Mouse (Mus musculus): ENCODE results near the gene Nln.
A peak's percentile ranks its signal among the peaks of the same experiment; 100 is the strongest.

Gene Nln

DNA sequence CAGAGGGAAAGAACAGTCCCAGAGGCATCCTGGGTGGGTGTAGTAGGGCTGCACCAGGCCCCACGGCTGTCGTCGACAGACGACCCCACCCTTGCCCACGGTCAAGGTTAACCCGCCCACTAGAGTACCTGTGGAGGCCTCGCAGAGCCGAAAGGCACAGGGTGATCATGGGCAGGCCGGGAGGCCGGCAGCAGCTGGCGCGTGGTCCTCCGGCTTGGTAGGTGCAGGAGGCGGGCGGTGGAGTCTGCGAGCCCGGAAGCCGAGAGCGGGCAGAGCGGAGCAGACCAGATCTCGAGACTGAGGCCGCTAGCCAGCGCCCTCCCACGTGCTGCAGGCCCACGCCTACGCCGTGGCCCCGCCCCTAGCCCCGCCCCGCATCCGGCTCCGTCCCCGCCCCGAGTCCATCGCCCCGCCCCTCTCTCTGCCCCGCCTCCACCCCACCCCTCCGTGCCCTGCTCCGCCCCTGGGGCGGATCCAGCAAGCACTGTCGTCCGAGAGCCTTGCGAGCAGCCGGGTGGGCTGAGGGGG, at the start of gene Nln, which contains the start of gene Sgtb:
Gene Nln (minus strand): TSS at position 327 of the 528 bp plus-strand sequence.
Gene Sgtb (plus strand): TSS at position 454 of the 528 bp plus-strand sequence.
- DNase-seq (ENCODE audit: low spot score), result peak; percentile 86

DNA sequence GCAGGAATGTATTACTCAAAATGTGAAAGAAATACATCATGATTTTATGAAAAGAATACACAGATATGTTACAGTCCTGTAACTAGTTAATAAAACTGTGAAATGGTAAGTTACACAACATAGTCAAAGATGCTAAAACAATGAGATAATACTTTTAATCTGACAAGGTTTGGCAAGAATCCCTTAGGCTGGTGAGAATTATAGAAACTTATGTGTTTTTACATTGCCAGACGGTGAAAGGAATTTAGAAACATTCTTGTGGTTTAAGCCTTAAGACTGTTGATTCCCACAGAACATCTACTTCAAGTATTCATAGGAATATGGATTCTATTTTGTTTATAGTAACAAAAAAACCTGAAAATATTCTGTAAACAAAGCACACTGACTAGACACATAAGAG, 46.3 kb upstream of the Nln start:
- no peak for DNase-seq (ENCODE audit: low spot score)

DNA sequence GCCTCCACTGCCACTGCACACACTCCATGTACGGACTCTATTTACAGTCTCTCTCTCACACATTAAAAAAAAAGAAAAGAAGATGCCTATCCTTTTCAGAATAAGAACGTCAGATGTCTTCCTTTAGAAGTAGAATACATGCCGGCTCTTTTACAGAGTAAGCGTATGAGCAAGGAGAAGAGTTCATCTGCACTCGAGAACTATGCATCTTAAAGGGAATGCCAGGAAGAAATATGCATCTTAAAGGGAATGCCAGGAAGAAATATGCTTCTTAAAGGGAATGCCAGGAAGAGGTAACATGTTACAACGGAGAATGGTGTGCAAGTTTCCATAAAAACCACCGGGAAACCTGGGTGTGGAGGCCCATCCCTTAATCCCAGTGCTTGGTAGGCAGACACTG, 45.7 kb upstream of the Nln start:
- DNase-seq (ENCODE audit: low spot score), result no peak

GRCm38 (mm10) chr13:104154180-104154579, 44.8 kb upstream of the Nln start:
- DNase-seq (ENCODE audit: low spot score), result no peak

DNA sequence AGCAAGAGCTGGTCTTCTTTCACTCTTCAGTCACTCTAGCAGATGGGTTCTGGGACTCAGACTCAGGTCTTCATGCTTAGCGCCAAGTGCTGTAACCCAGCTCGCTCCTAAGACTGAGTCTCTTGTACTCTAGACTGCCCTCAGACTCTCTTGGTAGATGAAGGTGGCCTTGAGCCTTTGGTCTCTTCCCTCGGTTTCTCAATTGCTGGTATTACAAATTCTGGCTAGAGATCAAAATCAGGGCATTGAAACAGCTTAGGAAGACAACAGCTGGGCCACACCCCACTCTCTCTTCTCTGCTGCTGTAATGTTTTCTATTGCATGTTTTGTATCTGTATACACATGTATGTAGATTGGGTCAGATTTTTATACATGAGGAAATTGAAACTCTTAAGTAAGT, 36.2 kb upstream of the Nln start:
- no peak for DNase-seq (ENCODE audit: low spot score)

DNA sequence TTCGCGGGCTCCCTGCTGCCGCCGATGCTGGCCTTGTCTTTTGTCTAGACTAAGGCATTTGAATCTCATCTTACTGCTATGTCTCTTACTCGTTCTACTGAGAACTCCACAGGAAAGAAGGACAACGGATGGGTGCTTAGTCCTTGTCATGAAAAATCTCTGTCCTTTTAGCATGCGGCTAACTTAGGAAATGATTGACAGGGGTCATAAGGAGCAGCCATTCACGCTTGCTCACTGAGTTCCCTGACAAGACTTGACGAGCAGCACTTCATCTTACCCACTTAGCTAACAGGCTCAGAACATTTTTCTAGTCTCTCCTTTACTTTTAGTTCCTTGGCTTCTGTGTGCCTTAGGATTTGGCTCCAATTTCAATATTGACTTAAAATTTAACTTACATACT, 35.5 kb upstream of the Nln start:
- no peak for DNase-seq (ENCODE audit: low spot score)

DNA sequence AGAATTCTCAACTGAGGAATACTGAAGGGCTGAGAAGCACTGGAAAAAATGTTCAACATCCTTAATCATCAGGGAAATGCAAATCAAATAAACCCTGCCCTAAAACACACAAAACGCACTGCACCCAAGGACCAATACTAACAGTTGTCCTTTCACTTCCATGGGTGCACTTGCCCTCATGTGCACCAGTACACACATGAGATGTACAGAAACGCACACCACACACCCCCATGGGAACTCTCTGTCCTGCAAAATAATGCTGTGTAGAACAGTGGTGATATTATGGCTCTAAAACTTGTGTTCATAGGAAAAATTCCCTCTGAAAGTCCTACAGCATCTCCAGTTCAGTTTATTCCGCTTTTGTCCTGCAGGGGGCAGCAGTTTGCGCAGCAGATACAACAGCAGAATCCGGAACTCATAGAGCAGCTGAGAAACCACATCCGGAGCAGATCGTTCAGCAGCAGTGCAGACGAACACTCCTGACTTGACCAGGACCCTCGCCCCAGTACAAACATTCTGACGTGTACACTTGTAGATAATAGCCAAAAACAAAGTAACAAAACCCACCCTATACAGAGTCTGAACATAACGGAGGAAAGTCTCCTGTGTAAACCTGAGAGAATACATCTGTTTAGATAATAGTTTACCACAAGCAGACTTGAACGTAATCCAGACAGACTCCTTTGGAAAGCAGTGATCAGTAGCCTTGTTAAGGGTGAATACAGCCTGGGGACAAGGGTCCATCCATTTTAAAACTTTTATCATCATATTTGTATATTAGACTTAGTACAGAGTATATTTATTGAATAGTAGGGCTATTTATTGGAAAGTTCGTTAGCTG, 30.2 kb upstream of the Nln start:
- peak; percentile 66 for DNase-seq (ENCODE audit: low spot score)

- DNase-seq (ENCODE audit: low spot score), result no peak
These were observed 25.2 kb upstream of the Nln start for GRCm38 (mm10) chr13:104134510-104135085.

DNA sequence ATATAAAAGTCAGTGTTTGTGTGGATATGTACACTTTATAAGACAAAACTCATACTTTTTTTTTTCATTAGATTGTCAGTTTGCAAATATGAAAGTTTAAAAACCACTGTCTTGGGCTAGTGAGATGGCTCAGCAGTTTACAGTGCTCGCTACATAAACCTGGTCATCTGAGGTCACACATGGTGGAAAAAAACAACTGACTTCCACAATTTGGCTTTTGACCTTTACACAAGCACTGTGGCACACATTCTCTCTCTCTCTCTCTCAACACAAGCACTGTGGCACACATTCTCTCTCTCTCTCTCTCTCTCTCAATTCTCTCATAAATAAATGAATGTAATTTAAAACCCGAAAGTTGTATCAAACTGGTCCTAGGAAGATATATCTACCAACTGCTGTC, 23.1 kb upstream of the Nln start:
- no peak for DNase-seq (ENCODE audit: low spot score)

- no peak for DNase-seq (ENCODE audit: low spot score)
These were observed 14.4 kb upstream of the Nln start for GRCm38 (mm10) chr13:104123662-104124381.

GRCm38 (mm10) chr13:104122078-104122840, 12.8 kb upstream of the Nln start:
- no peak for DNase-seq (ENCODE audit: low spot score)

DNA sequence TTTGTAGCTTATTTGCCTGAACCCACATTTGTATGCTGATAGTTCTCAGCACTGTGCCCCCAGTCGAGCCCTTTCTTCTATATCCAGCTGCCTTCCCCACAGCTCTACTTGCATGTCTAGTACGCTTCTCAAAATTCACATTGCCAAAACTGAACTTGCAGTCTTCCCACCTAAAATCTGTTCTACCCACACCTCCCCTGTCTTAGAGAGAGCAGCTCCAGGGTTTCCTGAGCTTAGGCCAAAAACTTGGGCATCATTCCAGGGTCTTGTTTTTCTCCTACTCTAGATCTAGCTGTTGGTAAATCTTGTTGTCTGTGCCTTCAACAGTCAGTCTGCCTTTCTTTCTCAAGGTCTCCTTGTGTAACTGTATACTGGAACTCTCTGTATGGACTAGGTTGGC, 5.4 kb upstream of the Nln start:
- DNase-seq (ENCODE audit: low spot score), result no peak

GRCm38 (mm10) chr13:104113782-104114181, 4.4 kb upstream of the Nln start:
- no peak for DNase-seq (ENCODE audit: low spot score)

- DNase-seq (ENCODE audit: low spot score), result no peak
These were observed 3.0 kb upstream of the Nln start for GRCm38 (mm10) chr13:104112266-104112900.

- no peak for DNase-seq (ENCODE audit: low spot score)
These were observed 1.1 kb upstream of the Nln start for GRCm38 (mm10) chr13:104110526-104110925.

DNA sequence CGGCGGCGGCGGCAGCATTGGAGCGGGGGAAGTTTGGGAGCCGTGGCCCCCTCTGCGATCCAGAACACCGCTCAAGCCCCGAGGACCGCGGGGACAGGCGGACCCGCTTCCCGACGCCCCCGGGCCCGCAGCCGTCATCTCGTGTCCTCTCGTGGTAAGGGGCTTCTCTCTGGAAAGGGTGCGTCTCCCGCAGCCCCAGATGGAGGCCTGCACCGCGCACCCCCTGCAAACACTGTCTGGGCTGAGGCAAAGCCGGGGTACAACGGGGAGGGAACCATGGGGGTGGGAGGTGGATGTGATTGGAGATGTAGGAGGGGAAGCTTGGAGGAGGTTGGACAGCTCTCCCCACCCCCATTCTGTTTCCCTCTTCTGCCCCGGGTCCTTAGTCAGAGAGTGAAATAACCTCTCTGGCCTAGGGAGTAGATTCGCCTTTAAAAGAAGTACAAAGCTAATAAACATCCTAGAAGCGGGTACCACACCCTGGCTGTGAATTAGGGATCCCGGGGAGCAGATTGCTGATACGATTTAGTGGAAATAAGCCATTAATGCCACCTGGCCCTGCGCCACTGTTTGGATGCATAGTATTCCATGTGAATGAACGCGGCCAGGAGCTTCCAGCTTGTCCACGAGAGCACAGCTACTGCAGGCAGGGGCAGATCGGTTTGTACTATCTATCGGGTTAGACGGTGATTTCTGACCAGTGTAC, 555 bp upstream of the Nln start:
- DNase-seq (ENCODE audit: low spot score), result peak; percentile 41

DNA sequence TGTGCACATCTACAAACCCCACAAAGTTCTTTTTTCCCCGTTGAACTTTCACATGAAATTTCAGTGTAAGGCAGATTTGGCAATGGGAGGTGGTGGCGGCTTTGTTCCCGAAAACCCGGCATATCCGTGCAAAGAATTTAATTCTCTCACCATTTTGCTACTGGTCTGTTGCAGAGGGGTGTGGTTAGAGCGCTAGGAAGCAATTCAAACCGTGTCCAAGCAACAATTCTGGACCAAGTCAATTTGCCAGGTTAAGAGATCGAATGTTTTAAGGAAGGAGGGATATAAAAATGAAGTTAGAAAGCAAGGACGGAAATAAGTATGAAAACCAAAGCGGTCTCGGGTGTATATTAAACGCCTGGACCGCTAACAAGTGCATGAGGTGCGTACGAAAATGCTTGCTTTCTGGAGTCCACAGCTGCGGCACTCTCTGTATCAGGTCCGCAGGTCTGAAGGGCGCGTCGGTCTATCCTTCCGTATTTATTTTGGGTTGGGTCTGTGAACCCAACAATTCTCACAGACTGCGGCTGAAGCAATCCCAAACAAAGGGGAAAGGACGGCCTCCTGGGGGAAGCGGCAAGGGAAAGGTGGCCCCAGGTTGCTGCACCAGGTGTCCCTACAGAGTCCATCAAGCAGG, 645 bp downstream of the Nln start:
- no peak for DNase-seq (ENCODE audit: low spot score)

- DNase-seq (ENCODE audit: low spot score), result no peak
These were observed 7.7 kb downstream of the Nln start for GRCm38 (mm10) chr13:104101606-104102235.

GRCm38 (mm10) chr13:104100416-104100815, 9.0 kb downstream of the Nln start:
- DNase-seq (ENCODE audit: low spot score), result no peak

- DNase-seq (ENCODE audit: low spot score), result no peak
These were observed 12.2 kb downstream of the Nln start for GRCm38 (mm10) chr13:104097190-104097589.
